Mouse (Mus musculus): ENCODE results near the gene Yipf6. TPM values are rescaled to one million over a fixed set of nuclear protein-coding genes. Genes with fewer than 3 reads are reported as not detected.

The Yipf6 gene
- total RNA-seq (2023) = 10 to 100 TPM; 13.9 to 17.6 TPM

GRCm38 (mm10) chrX:98936101-98936500 lies at the start of gene Yipf6:
Gene Yipf6, plus strand, starts transcription at chrX:98936316.

DNA sequence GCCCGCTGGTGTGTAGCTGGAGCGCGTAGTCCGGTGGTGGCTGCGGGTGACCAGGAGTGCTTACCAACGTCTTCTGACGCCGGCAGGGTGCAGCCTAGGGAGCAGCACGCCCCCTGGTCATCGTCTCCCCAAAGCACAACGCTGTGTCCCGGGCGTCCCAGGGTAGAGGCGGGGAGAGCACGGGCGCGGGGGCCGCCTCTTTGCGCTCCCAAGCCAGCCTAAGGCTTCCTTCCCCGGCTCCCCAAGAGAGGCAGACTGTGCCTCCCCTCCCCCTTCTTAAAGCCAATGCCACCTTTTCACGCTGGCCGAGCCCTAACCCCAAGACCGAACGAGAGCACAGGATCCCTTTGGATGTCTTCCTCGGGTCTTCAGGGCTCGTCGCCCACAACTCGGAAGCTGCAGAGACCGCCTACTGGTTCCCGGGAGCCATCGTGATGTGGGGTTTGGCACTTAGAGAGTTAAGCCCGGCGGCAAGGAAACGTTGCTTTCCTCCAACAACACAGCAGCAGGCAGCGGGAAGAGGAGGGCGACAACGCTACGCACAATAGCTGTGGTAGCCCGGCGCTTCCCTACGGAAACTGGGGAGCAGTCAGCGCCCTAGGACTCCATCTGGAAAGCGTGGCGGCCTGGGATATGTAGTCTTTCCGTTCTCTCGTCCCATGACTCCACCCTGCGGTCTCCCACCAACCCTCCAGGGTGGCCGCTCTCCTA lies 45.6 kb upstream of the Yipf6 start, which contains the start of gene Ophn1:
Ophn1 (minus strand) TSS at position 620 of the 711 bp plus-strand sequence.

Other genes starting within 250 kb of the Yipf6 start
- 1 to 10 TPM; 3.0 to 4.8 TPM for gene Ophn1, start 45.3 kb upstream of the Yipf6 start, total RNA-seq (2023)
- gene Stard8, start 66.9 kb downstream of the Yipf6 start, total RNA-seq (2023) = 10 to 100 TPM; 19.3 to 19.9 TPM
- 1 to 10 TPM; 1.1 to 1.8 TPM for gene Efnb1, start 199.8 kb downstream of the Yipf6 start, total RNA-seq (2023)